Mouse (Mus musculus) embryo, embryonic 11 days (tissue): ENCODE data around the gene Ckap2l.

Experiments
- DNase-seq: peaks from one replicate; pipeline ENCODE4 v3.0.0-alpha.2; 2015

Ckap2l gene

DNA sequence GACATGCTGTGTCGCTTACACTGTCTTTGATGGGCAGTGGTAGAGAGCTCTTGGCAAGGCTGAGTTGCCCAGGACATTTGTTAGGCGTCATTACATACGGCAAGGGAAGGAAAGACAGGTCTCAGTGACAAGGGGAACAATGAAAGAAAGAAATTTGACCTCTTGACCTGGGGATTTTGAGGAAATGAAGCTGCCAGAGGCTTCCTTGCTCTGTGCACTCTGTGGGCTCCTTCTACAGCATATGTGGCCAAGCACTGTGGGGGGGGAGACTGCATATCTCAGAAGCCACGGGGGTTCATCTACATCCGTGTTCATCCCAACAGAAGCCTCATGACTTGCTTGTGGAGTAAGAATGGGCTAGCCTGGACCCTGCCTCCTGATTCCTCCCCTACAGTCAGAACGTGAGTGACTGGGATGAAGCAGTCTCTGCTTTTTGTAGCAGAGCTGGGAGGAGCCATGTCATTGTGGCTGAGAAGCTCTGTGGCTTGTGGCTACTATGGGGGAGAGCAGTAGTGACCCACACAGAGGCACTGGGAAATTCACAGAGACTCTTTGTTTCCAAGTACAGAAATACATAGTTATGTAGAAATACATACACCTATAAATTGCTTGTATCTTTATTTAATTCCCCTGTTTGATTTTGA is 35.7 kb downstream of the Ckap2l start:
- no peak for DNase-seq

DNA sequence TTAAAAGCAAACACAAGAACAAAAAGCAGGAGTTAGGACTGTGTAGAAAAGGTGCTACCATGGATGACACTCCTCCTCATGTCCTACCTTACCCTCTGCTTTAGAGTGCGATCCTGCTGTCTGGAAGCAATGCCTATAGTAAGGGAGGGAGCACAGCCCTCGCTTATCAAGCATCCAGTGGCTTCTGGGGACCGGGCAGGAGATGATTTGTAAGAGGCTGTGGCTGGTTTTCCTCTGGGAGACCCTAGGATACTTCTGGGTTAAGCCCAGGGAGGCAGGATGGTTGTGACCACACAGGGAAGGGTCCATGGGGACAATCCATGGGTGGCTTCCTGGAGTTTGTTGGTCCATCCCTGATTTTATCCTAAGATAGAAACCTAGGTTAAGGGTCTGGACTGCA is 36.4 kb downstream of the Ckap2l start:
- no peak for DNase-seq

DNA sequence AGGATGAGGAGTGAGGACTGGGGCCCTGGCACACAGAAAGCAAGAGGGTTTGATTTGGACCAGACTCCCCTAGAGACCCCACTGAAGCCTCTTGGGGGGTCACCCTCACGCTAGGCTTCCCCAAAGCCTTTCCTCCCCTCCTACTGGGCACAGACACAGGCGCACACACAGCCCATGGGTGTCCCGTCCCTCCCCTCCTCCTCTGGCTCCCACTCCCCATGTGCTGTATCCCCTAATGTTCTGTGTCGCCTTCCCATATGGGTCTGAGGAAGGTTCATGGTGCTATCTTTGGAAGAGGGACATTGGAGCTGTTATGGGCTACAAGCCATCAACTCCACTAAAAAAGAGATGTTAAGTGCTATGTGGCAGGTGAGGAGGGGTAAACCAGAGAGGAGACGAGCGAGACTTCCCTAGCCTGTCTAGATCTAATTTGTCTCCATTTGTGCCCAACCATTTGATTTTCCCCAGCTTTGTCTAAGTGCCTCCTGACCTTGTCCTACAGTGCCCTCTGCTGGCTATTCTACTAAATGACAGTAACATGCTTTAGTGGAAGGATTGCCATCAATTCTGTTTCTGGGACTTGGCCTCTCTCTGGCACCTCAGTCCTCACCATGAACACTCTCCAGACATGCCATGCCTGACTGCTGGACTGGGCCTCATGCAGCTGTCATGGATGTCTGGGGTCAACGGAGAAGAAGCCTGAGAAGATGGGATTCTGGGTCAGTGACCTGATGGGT is 38.4 kb downstream of the Ckap2l start:
- DNase-seq, result peak; percentile 85

DNA sequence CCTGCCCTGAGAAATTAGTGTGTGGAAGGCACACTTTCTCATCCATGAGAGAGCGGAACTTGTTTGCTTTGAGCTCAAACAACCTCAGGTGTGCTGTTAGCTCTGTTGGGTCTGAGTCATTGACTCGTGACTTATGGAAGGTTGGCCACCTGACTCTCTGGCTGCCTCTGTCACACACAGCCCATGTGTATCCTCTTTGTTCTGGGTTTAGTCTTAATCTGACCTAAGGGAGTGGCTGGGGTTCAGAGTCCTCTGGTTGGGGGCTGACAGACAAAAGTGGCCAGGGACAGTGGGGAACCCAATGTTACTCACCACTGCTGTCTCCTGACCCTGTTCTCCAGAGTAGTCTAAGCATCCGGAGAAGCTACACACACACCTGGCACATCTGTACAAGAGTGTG is 39.0 kb downstream of the Ckap2l start:
- no peak for DNase-seq

DNA sequence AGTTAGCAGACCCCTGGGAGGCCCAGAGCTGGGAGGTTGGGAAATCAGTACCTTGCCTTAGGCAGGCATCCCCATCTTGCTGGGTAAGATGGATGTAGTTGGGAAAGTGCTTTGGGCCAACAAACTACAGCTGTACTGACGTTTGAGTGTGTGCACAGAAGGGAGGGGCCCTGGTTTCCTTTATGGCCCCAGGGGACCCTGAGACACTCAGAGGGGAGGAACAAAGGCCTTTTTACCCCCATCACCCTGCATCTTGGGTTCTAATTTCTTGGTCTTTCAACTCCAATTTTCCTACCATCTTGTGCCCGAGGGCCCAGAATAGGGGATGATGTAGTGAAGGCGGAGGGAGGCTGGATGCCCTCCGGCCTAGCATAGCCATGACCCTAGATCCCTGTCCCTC is 41.0 kb downstream of the Ckap2l start:
- no peak for DNase-seq

DNA sequence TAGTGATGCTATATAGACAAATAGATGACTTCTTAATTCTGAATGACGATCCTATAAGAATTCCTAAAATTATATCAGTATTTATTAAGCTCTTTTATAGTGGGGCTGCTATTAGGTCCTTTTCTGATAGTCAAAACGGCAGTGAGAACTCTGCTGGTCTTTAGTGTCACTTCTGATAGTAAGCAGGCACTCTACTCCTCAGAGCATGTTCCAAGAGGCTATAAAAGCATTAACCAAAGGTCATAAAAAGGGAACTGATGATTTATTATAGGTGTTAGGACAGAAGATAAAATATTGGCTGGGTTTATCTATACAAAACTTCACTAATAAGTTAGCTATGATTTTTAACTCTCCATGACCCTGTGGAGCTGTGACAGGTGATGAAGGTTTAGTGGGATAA is 42.9 kb downstream of the Ckap2l start:
- no peak for DNase-seq

DNA sequence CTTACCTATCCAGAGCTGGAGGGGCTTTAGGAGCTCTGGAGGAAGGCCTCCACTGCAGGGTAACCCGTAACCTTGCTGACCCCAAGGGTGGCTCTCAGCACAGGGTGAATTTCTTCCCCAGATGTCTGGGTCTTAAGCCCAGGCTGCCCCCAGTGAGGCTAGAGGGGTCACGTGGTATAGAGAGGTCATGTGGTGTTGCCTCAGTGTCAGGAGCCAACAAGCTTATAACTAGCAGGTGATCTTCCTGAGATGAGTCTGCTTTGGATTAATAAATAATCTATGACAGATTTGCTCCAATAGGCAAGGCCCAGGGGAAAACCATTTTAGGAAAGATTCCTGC is 43.4 kb downstream of the Ckap2l start:
- DNase-seq, result no peak

DNA sequence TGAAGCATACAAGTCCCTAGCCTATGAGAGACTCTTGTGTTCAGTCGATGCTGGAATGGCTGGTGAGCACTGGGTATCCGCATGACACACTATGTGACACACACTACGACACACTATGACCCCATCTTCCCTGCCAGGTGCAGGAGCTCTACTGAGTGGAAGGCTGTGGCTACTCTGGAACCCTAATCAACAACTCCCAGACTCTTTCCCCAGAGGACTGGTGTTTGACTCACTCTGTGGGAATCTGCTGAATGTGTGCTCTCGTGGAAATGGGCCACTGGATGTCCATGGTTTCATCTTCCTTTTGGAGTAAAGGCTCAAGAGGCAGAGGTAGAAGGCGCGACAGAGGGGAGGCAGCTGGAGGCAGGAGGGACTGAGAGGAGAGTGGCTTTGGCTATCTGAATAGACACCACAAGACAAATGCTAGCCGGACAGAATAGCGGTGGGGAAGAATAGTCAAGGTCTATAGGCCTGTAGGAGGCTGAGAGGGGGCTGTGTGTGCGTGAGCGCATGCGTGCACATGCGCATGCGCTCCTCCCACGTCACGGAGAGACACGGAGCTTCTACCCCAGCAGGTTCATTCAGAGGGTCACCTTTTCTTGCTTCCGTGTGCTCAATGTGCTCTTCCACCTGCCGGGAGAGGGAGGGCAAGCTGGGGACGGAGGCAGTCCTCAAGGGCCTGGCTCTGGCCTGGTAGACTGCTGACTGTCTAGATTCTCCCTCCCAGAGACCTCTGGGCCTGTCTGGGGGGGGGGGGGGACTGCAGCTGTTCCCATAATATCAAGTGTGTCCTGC is 44.0 kb downstream of the Ckap2l start:
- DNase-seq, result no peak

DNA sequence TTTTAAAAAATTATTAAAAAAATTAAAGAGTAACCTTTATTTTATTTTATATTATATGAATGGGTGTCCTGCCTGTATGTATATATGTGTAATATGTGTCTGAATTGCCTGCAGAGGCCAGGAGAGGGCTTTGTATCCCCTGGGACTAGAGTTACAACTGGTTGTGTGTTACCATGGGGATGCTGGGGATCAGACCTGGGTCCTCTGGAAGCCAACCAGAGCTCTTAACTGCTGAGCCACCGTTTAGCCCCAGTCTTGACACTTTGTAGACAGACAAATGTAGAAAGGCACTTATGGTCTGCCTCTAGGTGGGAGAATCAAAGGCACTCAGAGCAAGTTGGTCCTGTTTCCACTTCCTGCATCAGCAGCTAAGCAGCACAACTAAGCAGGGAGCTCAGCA is 47.7 kb downstream of the Ckap2l start:
- DNase-seq, result no peak

DNA sequence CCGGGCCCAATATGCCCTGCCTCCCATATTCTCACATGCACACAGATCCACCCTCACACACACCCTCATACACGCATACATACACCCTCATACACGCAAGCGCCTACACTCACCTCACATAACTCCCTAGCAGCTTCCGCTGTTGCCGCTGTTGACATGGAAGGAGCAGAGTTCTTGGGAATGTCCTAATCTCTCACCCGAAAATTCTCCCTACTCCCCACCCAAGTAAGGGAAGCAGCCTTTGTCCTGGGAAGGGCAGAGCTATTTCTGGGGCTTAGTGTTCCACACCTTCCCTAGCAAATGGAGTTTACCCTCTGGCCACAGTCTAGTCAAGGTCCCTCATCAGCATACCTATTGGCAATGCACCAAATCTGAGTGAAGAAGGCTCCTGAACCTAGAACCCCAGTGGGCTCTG is 49.3 kb downstream of the Ckap2l start:
- no peak for DNase-seq

DNA sequence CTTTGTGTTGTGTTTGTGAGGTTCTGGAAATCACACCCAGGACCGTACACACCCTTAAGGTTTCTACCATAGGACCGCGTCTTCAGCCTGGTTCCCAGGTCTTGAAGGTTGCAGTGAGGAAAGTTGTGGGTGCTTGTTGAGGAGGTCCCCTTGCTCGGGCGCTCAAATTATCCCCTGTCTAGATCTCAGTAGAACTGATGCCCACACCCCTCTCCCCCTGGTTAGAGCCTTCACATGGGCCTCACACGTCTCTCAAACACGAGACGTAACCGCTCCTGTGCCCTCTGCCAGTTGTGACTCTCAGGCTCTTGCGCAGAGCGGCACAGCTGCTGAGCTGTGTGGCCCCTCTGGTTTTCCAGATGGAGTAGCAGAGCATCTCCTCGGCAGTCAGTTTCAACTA is 50.1 kb downstream of the Ckap2l start:
- DNase-seq, result no peak

DNA sequence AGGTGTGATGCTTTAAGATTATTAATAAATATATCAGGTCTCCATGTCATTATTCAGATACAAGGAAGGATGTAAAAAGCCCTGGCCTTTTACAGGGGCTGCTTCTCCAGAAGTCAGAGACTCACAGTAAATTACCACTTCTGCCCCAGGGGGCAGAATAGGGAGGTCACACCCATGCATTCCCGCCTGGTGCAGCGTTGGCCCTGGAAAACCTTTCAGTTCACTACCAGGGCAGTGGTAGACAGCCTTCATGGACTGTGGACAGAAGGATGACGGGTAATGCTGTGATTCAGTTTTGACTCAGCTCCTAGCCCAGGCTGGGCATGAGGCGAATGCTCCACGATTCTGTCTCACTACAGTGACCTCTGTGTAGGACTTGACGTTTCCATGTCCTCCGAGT is 50.6 kb downstream of the Ckap2l start:
- DNase-seq, result no peak

DNA sequence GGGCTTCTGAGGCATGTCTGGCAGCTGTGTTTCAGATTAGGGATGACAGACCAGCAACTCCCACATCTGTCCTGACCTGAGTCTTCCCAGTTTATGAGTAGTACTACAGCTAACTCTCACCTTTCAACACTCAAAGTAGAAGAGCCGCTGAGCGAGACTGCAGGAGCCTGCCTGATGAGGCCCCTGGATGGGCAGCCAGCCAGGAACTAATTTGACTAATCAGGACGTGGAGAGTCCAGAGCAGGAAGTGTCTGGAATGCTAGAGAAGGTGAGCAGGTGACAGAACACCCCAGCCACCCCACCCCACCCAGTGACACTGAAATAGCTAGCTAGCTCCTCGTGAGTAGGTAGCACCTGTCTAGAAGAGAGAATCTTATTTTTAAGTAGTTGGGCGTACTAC is 51.4 kb downstream of the Ckap2l start:
- DNase-seq, result no peak

DNA sequence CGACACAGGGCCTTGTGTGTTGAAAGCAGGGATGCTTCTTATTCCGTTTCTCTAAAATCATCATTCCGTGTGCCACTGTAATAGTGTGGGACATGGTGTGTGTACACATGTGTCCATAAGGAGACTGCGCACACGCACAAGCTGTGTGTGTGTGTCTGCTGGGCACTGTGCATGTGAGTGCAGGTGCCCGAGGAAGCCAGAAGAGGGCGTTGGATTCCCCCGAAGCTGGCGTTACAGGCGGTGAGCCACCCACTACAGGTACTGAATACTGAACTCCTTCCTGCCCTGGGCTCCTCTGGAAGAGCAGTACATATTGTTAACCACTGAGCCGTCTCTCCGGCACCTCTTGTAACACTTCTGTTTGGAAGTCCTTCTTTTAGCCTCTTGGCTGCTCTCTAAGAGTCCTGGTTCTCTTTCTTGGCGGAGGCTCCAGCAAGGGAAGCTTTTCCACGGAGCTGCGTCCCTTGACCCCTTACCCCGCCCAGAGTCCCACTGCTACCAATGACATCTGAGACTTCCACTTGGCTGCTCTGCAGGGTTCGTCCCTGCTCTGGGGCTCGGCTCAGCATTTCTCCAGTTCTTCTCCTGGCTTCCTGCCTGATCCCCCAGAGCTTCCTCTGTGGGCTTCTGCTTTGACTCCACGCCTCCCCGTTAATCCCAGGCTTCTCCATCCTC is 52.4 kb downstream of the Ckap2l start:
- no peak for DNase-seq

DNA sequence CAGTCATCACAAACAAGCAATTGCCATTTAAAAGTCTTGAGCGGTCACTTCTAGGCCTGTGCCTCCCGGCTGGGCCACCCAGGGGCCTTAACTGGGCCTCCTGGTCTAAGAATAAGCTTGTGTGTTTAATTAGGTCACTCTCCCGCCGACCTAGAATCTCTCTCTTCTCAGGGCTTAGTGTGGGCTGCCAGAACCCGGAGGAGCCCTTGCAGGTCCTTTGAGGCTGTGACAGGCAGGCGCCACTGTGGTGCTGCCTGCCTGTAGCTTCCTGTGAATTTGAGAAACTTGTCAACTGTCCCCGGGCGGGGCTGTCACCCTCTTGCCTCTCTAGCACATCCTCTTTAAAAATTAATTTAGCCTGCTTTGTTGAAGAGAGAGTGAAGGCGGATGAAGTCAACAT is 53.2 kb downstream of the Ckap2l start:
- no peak for DNase-seq

DNA sequence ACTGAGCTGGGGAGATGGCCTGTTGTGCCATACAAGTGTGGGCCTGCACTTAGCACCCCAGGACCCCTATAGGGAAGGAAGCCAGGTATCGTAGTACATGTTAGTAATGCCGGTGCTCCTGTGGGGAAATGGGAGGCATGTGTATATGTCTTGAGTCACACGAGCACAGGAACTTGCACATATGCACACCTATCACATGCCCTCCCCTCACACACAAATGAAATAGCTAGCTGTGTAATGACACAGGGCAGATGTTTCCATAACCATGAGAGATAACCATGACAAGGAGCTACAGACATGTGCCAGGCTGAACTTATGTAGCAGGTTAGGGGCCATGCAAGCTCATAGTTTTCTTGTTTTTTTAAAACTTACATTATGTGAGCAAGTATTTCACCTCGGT is 54.0 kb downstream of the Ckap2l start:
- no peak for DNase-seq

DNA sequence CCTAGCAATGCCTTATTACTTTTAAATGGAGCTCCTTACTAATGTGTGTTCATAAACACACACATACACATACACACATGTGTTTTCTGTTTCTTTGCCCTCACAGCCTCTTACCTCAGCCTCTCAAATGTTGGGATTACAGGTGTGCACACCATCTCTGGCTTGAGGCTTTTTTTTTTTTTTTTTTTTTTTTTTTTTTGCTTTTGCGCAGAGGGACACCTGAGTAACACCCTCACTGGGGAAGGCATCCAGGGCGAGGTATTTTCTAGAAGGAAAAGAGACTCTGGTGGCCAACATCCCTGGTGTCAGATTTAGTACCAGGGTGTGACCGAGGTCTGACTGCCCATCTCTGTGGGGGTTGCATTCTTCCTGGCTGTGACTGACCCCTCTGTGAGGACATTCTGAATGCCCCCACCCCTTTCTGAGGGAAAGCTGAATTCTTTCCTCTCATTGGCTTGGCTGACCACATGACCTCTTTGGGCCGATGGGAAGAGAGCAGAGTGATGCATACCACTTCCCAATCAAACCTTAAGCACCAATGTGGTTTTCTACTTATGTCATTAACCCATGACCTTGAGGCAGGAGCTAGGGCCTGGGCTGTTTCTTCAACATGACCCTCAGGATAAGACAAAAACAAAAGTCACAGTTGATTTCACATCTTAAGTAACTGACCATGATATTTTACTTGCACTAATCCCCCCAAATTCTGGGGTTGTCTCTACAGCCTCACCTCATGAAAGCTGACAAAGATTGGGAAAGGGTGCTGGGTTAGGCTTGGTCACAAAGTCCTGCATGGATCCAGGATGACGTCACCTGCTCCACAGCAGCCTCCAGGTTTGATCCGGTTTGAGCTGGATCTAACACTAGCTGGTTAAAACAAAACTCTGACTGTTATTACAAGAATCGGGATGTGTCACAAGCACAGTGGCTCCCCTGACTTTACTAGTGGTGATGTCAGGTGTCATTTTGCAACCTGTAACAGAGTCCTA is 54.9 kb downstream of the Ckap2l start:
- DNase-seq, result peak; percentile 28

DNA sequence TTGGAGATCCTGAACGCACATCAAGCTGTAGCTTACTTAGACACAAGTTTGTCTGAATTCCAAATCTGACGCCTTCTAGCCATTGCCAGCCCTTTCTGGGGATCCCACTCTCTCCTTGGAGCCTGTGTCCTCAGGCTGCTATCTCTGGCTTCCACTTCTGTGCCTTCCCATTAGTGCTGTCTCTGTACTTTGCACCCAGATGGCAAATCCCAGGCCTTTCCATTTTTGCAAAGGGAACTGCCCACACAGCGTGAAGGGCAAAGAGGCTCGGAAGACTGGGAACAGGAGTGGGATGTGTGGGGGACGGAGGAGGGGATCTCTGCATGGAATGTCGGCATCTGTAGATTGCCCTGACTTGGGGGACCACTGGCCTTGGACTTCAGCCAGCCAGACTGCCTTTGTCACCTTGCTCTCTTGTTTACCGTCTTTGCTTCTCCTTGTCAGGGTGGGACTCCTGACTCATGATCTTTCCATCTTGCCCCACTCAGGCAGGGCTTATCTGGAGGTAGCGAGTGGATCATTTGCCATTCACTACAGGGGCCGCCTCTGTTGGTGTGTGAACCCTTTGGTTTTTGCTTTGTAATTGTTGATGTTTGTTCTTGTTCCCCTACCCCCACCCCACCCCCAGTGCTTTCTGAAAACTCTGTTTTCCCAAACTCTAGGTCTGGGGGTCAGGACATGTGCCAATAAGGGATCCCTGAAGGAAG is 56.1 kb downstream of the Ckap2l start:
- DNase-seq, result no peak

DNA sequence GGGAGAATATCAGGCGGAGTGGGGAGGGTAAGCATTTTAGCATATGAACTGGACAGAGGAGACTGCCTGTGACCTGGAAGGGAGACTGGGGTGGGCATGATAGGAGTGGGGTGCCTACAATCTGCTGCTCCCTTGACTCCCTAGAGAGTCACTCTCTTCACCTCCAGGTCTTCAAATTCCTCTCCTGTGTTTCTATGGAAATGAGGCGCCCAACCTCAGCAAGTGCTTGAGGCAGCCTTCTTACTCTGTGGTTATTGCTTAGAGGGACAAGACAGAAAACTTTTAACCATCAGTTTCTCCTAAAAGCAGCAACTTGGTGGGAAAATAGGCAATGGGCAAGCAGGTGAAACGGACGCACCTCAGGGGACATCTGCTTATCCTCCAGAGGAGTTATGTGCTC is 60.5 kb downstream of the Ckap2l start:
- no peak for DNase-seq

DNA sequence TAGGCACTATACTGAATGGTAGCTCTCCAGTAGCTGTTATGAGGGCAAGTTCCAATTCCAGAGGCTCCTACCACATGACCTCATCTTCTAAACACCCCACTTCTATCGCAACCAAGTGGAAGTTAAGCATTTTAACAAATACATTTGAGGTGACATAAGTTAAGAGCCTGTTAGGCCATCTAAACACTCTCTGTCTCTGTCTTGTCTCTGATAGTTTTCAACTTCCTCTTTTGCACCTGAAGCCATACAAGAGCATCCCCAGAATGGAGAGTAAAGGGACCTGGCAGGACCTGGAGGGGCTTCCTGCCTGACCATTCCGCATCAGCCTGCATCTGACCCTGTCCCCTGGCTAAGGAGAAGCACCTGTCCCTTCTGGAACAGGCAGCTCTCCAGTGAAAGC is 62.3 kb downstream of the Ckap2l start:
- no peak for DNase-seq

DNA sequence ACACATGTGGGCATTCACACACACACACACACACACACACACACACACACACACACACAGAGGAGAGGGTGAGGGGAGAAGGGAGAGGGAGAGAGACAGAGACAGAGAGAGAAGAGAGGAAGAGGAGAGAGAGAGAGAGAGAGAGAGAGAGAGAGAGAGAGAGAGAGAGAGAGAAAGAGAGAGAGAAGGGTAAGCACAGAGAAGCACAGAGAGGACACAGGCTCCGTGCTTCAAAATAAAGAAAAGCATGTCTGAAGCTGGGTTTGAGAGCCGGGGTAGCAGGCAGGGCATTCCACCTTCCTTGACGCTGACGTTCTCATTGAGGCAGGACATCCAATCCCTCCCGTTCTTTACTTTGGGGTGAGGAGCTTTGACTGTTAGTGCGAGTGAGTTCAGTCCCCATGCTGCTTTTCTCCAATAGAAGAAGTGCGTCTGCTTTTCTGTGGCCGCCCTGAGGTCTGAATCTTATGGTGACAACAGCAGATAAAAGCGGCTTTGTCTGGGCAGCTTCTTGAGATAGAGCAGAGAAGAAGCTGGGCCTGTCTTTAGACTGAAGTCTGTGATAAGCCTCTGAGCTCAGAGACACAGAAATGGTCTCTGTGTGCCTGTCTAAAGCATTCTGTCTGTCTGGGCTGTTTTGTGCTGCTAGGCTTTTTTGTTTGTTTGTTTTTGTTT is 63.1 kb downstream of the Ckap2l start:
- DNase-seq, result no peak
